Mouse (Mus musculus): ENCODE measurements around the gene Chuk. TPM values are rescaled to one million over a fixed set of nuclear protein-coding genes. Genes with fewer than 3 reads are reported as not detected.

Chuk gene
- polyA plus RNA-seq, 1 experiment from 2014 or later = 32.8 TPM

GRCm38 (mm10) chr19:44063773-44064172 is 43.5 kb downstream of the Chuk start:
- peaks cover 11% of the 10 kb centered on the region; the same call in 1 of the 2 replicates for H3K36me3 ChIP-seq (ENCODE audit: insufficient read depth, low read length)
- DNase-seq (ENCODE audit: low spot score) (no peak), ATAC-seq (no peak)
- no peak overlapping the region for H3K9ac ChIP-seq (replicated peaks; ENCODE audit: low read depth)
- H3K27me3 ChIP-seq (replicated peaks; ENCODE audit: insufficient read depth, low read length) = no peaks in the 10 kb centered on the region
- WGBS = 83% methylated on average over 7 of the region's 7 CpGs
- H3K4me1 ChIP-seq (ENCODE audit: insufficient read depth, low read depth, low read length) = peaks cover 3% of the 10 kb centered on the region; the same call in 1 of the 2 replicates
- no peak overlapping the region for H3K4me2 ChIP-seq (replicated peaks; ENCODE audit: low read depth, low read length)
- H3K9me3 ChIP-seq (ENCODE audit: low read length) = no peaks in the 10 kb centered on the region
- TF ChIP-seq CTCF (IDR thresholded peaks at IDR 0.05) = no peak
- TF ChIP-seq EP300 (IDR thresholded peaks at IDR 0.05) = no peak
- no peak overlapping the region for H3K4me3 ChIP-seq (ENCODE audit: low read depth, low read length)
- no peak overlapping the region for H3K27ac ChIP-seq (ENCODE audit: low read length)

- TF ChIP-seq CTCF (IDR thresholded peaks at IDR 0.05) (no peak), EP300 (IDR thresholded peaks at IDR 0.05) (no peak)
- Histone ChIP-seq H3K4me3 (ENCODE audit: low read depth, low read length) (no peak overlapping the region), H3K4me2 (replicated peaks; ENCODE audit: low read depth, low read length) (no peak overlapping the region), H3K4me1 (ENCODE audit: insufficient read depth, low read depth, low read length) (no peaks in the 10 kb centered on the region), H3K27me3 (replicated peaks; ENCODE audit: insufficient read depth, low read length) (no peaks in the 10 kb centered on the region), H3K9me3 (ENCODE audit: low read length) (no peaks in the 10 kb centered on the region), H3K27ac (ENCODE audit: low read length) (no peak overlapping the region), H3K9ac (replicated peaks; ENCODE audit: low read depth) (no peak overlapping the region), H3K36me3 (ENCODE audit: insufficient read depth, low read length) (peaks cover 11% of the 10 kb centered on the region; the same call in 1 of the 2 replicates)
- DNase-seq (ENCODE audit: low spot score) = no peak
- no peak for ATAC-seq
- 77% methylated on average over 3 of the region's 3 CpGs for WGBS
These were observed 47.1 kb downstream of the Chuk start for GRCm38 (mm10) chr19:44060226-44060625.

DNA sequence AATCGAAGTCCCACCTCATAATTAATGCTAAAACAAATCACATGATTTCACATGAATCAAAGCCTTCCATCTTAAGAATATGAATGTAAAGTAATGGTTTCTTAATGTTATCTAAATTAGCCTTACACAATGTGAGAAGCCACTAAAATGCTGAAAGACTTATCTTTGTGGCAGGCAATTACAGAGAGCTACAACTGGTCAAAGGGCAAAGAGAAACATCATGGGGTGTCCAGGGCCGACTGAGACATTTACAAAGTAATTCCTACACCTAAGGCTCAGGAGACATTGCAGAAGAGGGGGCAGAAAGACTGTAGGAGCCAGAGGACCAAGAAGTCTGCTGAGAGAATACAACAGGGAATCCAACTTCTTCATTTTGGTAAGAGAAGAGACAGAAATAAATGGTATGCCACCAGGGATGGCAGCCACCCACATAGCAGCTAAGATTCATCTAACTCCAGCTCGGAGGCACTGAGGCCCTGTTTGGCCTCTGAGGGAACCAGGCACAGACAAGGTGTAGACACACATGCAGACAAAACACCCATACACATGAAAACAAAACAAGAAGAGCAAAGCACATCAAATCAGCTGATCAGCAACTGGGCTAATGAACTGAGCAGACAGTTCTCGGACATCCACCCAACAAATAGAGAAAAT is 52.0 kb downstream of the Chuk start:
- Histone ChIP-seq H3K27ac (ENCODE audit: low read length) (no peak overlapping the region), H3K27me3 (replicated peaks; ENCODE audit: insufficient read depth, low read length) (no peaks in the 10 kb centered on the region), H3K36me3 (ENCODE audit: insufficient read depth, low read length) (0 out of 2 replicates have a peak, but pooled peaks cover 9% of the 10 kb centered on the region), H3K4me1 (ENCODE audit: insufficient read depth, low read depth, low read length) (no peaks in the 10 kb centered on the region), H3K9me3 (ENCODE audit: low read length) (no peaks in the 10 kb centered on the region), H3K4me3 (ENCODE audit: low read depth, low read length) (no peak overlapping the region), H3K4me2 (replicated peaks; ENCODE audit: low read depth, low read length) (no peak overlapping the region), H3K9ac (replicated peaks; ENCODE audit: low read depth) (no peak overlapping the region)
- WGBS = 78% methylated on average over 4 of the region's 4 CpGs
- TF ChIP-seq CTCF (IDR thresholded peaks at IDR 0.05) (no peak), EP300 (IDR thresholded peaks at IDR 0.05) (no peak)
- ATAC-seq (no peak), DNase-seq (ENCODE audit: low spot score) (no peak)

DNA sequence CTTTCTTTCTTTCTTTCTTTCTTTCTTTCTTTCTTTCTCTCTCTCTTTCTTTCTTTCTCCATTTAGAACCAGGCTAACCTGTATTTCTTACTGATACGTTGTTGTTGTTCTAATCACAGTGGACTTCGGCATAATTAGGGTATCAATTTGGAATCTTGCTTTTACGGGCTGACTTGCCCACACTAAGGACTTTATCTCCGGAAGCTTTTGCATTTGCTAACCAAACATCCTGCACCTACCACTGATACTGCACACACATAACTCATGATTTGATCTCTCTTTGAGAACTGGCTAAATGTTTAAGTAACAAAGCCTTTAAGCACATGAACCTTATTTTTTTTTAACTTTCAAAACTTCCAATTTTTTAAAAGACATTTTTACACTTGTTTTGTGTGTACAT is 56.9 kb downstream of the Chuk start:
- no peaks in the 10 kb centered on the region for H3K4me1 ChIP-seq (ENCODE audit: insufficient read depth, low read depth, low read length)
- no peak overlapping the region for H3K27ac ChIP-seq (ENCODE audit: low read length)
- H3K36me3 ChIP-seq (ENCODE audit: insufficient read depth, low read length) = 0 out of 2 replicates have a peak, but pooled peaks cover 9% of the 10 kb centered on the region
- DNase-seq (ENCODE audit: low spot score) = no peak
- H3K27me3 ChIP-seq (replicated peaks; ENCODE audit: insufficient read depth, low read length) = no peaks in the 10 kb centered on the region
- no peak overlapping the region for H3K9ac ChIP-seq (replicated peaks; ENCODE audit: low read depth)
- H3K9me3 ChIP-seq (ENCODE audit: low read length) = no peaks in the 10 kb centered on the region
- ATAC-seq = no peak
- no peak overlapping the region for H3K4me2 ChIP-seq (replicated peaks; ENCODE audit: low read depth, low read length)
- H3K4me3 ChIP-seq (ENCODE audit: low read depth, low read length) = no peak overlapping the region
- TF ChIP-seq CTCF (IDR thresholded peaks at IDR 0.05) = no peak
- no peak for TF ChIP-seq EP300 (IDR thresholded peaks at IDR 0.05)
- WGBS = 58% methylated on average over 4 of the region's 4 CpGs

- Histone ChIP-seq H3K9me3 (ENCODE audit: low read length) (no peaks in the 10 kb centered on the region), H3K4me3 (ENCODE audit: low read depth, low read length) (no peak overlapping the region), H3K9ac (replicated peaks; ENCODE audit: low read depth) (no peak overlapping the region), H3K27ac (ENCODE audit: low read length) (no peak overlapping the region), H3K4me2 (replicated peaks; ENCODE audit: low read depth, low read length) (no peak overlapping the region), H3K27me3 (replicated peaks; ENCODE audit: insufficient read depth, low read length) (no peaks in the 10 kb centered on the region), H3K36me3 (ENCODE audit: insufficient read depth, low read length) (0 out of 2 replicates have a peak, but pooled peaks cover 9% of the 10 kb centered on the region), H3K4me1 (ENCODE audit: insufficient read depth, low read depth, low read length) (no peaks in the 10 kb centered on the region)
- peak; percentile 31 for DNase-seq (ENCODE audit: low spot score)
- no peak for ATAC-seq
- TF ChIP-seq EP300 (IDR thresholded peaks at IDR 0.05) (no peak), CTCF (IDR thresholded peaks at IDR 0.05) (no peak)
- WGBS = 45% methylated on average over 3 of the region's 3 CpGs
These were observed 58.0 kb downstream of the Chuk start for GRCm38 (mm10) chr19:44049282-44049681.

DNA sequence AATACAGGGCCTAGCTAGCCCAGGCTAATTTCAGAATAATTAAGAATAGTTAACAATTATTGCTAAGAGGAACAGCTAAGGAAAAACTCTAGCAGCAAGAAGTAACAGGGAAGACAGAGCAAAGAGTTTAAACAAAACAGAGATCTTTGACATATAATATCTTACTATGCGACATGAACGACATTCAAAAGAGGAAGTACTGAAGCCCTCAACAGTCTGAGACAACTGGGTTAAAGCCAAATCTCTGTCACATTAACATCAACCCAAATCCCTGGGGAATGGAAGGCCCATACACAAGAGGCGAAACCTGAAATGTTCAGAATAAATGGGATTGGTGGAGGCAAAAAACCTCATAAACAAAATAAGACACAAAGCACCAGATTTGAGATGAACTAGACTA is 61.4 kb downstream of the Chuk start:
- Histone ChIP-seq H3K4me2 (replicated peaks; ENCODE audit: low read depth, low read length) (no peak overlapping the region), H3K9me3 (ENCODE audit: low read length) (no peaks in the 10 kb centered on the region), H3K27me3 (replicated peaks; ENCODE audit: insufficient read depth, low read length) (no peaks in the 10 kb centered on the region), H3K9ac (replicated peaks; ENCODE audit: low read depth) (no peak overlapping the region), H3K27ac (ENCODE audit: low read length) (no peak overlapping the region), H3K4me1 (ENCODE audit: insufficient read depth, low read depth, low read length) (no peaks in the 10 kb centered on the region), H3K4me3 (ENCODE audit: low read depth, low read length) (no peak overlapping the region), H3K36me3 (ENCODE audit: insufficient read depth, low read length) (no peaks in the 10 kb centered on the region)
- DNase-seq (ENCODE audit: low spot score) = no peak
- no peak for ATAC-seq
- TF ChIP-seq EP300 (IDR thresholded peaks at IDR 0.05) (no peak), CTCF (IDR thresholded peaks at IDR 0.05) (no peak)
- 59% methylated on average over 3 of the region's 3 CpGs for WGBS
